Mouse (Mus musculus) forebrain, embryonic 11.5 days (tissue): ENCODE results near the gene Vmn1r135. TPM values are rescaled to one million over a fixed set of nuclear protein-coding genes. Genes with fewer than 3 reads are reported as not detected.
"Not testable (repeated sequence)": the region's sequence is repeated elsewhere in the genome, so short reads cannot be mapped to it uniquely, and the experiment has no call there.

Experiments
- ATAC-seq: fragments of 200-750 bp; cut with Nextera tagmentation; replicated peaks from 2 replicates; pipeline ENCODE4 v1.8.0; 2017; ENCODE audit warnings: moderate TSS enrichment; ENCODE audit not compliant: low FRiP score
- DNase-seq: peaks from one replicate; pipeline ENCODE4 v3.0.0-alpha.2; 2017; ENCODE audit warnings: low spot score
- H3K27ac ChIP-seq: fragments of 300-500 bp; sonication (generic); 2 replicates; pipeline ENCODE4 v1.5.1; 2014; ENCODE audit warnings: low read depth, low read length
- H3K27me3 ChIP-seq: fragments of 300-500 bp; sonication (generic); 2 replicates; pipeline ENCODE4 v1.6.1; 2014; ENCODE audit warnings: mild to moderate bottlenecking, low read length, mixed read lengths; ENCODE audit not compliant: control insufficient read depth, insufficient read depth
- H3K36me3 ChIP-seq: fragments of 300-500 bp; sonication (generic); 2 replicates; pipeline ENCODE4 v1.6.1; 2014; ENCODE audit warnings: mild to moderate bottlenecking, low read length, moderate library complexity, mixed read lengths; ENCODE audit not compliant: control insufficient read depth, insufficient read depth
- H3K4me1 ChIP-seq: fragments of 300-500 bp; sonication (generic); replicated peaks from 2 replicates; pipeline ENCODE4 v1.6.1; 2014; ENCODE audit warnings: low read length, mixed read lengths; ENCODE audit not compliant: control insufficient read depth, insufficient read depth
- H3K4me2 ChIP-seq: fragments of 300-500 bp; sonication (generic); 2 replicates; pipeline ENCODE4 v1.6.1; 2014; ENCODE audit warnings: low read depth, mild to moderate bottlenecking, low read length, moderate library complexity, mixed read lengths; ENCODE audit not compliant: severe bottlenecking
- H3K4me3 ChIP-seq: fragments of 300-500 bp; sonication (generic); 2 replicates; pipeline ENCODE4 v1.5.1; 2014; ENCODE audit warnings: low read depth, low read length
- H3K9ac ChIP-seq: fragments of 300-500 bp; sonication (generic); 2 replicates; pipeline ENCODE4 v1.6.1; 2014; ENCODE audit warnings: low read length
- H3K9me3 ChIP-seq: fragments of 300-500 bp; sonication (generic); 2 replicates; pipeline ENCODE4 v1.6.1; 2016; ENCODE audit warnings: low read length, mixed read lengths; ENCODE audit not compliant: control insufficient read depth
- WGBS: fragments of 180-500 bp; shearing (Covaris S2); extraction: QIAGEN DNeasy Blood & Tissue Kit; methylation state at CpG from one replicate; pipeline ENCODE4 v1.1.7; 2014; 5-methylcytosine and 5-hydroxymethylcytosine counted together
- polyA plus RNA-seq: library from polyadenylated mRNA; unstranded; fragments of >200 nt; fragmentation: Nextera tagmentation; extraction: Ambion mirVana; gene quantifications from 2 replicates; pipeline ENCODE4 v1.2.1, GENCODE M21; 2014

The Vmn1r135 gene
- not detected in 2 replicates for polyA plus RNA-seq

GRCm38 (mm10) chr7:21832051-21832450, at the start of gene Vmn1r135:
Gene Vmn1r135, plus strand, starts transcription at chr7:21832351.
- H3K4me2 ChIP-seq, H3K36me3 ChIP-seq, H3K4me3 ChIP-seq, H3K27me3 ChIP-seq, H3K4me1 ChIP-seq, DNase-seq, H3K9ac ChIP-seq, ATAC-seq, H3K9me3 ChIP-seq, H3K27ac ChIP-seq: not testable (repeated sequence)
- WGBS: no CpG with 5 or more reads among the region's 1 CpGs

GRCm38 (mm10) chr7:21796628-21797027, 35.5 kb upstream of the Vmn1r135 start, which contains the start of gene Gm4177:
Gene Gm4177, minus strand, starts transcription at chr7:21796728.
- not testable (repeated sequence) for H3K9me3 ChIP-seq, H3K36me3 ChIP-seq, H3K4me2 ChIP-seq, H3K9ac ChIP-seq, H3K4me3 ChIP-seq, H3K27ac ChIP-seq, DNase-seq, ATAC-seq, H3K4me1 ChIP-seq, H3K27me3 ChIP-seq
- WGBS: no CpG with 5 or more reads among the region's 3 CpGs

- H3K27ac ChIP-seq, H3K9ac ChIP-seq, H3K9me3 ChIP-seq, DNase-seq, H3K4me2 ChIP-seq, H3K27me3 ChIP-seq, H3K36me3 ChIP-seq, H3K4me1 ChIP-seq, H3K4me3 ChIP-seq, ATAC-seq: not testable (repeated sequence)
- WGBS: no CpG with 5 or more reads among the region's 1 CpGs
These were observed 12.0 kb downstream of the Vmn1r135 start, which contains the start of gene Gm5725 for GRCm38 (mm10) chr7:21844167-21844566. Gene Gm5725, minus strand, starts transcription at chr7:21844267.

Other genes with a start within 250 kb of the Vmn1r135 start
- gene Vmn1r132, start 218.3 kb upstream of the Vmn1r135 start, polyA plus RNA-seq: not detected in 2 replicates
- not detected in 2 replicates for gene Gm4175, start 70.9 kb upstream of the Vmn1r135 start, polyA plus RNA-seq
- gene Gm4177, start 35.6 kb upstream of the Vmn1r135 start, polyA plus RNA-seq: not detected in 2 replicates
- not detected in 2 replicates for gene Gm5725, start 11.9 kb downstream of the Vmn1r135 start, polyA plus RNA-seq
- not detected in 2 replicates for gene Gm5891, start 88.9 kb downstream of the Vmn1r135 start, polyA plus RNA-seq
- not detected in 2 replicates for gene Vmn1r137, start 162.2 kb downstream of the Vmn1r135 start, polyA plus RNA-seq
- gene Vmn1r138, start 196.5 kb downstream of the Vmn1r135 start, polyA plus RNA-seq: not detected in 2 replicates
- gene Gm6176, start 224.0 kb downstream of the Vmn1r135 start, polyA plus RNA-seq: not detected in 2 replicates
- not detected in 2 replicates for gene Vmn1r139, start 236.7 kb downstream of the Vmn1r135 start, polyA plus RNA-seq